Mouse (Mus musculus) heart, adult 2 months (tissue): ENCODE results near the gene Mmp25. TPM values are rescaled to one million over a fixed set of nuclear protein-coding genes. Genes with fewer than 3 reads are reported as not detected.
A peak's percentile ranks its signal among the peaks of the same experiment; 100 is the strongest.

Source experiments
- DNase-seq, 2 experiments: peaks; one replicate each; pipeline ENCODE4 v3.0.0; 2021
- H3K27ac ChIP-seq: fragments of 200-600 bp; 2 replicates; pipeline ENCODE4 v1.8.1; 2022
- H3K27me3 ChIP-seq: fragments of 200-500 bp; 2 replicates; pipeline ENCODE4 v1.6.1; 2012; ENCODE audit warnings: mild to moderate bottlenecking, low read length, inconsistent platforms, mixed read lengths; ENCODE audit not compliant: control insufficient read depth, insufficient read depth
- H3K36me3 ChIP-seq: fragments of 200-500 bp; 2 replicates; pipeline ENCODE4 v1.6.1; 2012; ENCODE audit warnings: low read length, inconsistent platforms; ENCODE audit not compliant: control insufficient read depth, insufficient read depth
- H3K4me1 ChIP-seq: fragments of 200-500 bp; 2 replicates; pipeline ENCODE4 v1.6.1; 2011; ENCODE audit warnings: low read length; ENCODE audit not compliant: control insufficient read depth, insufficient read depth
- H3K4me3 ChIP-seq: fragments of 200-600 bp; 2 replicates; pipeline ENCODE4 v1.8.1; 2022
- H3K79me2 ChIP-seq: fragments of 200-500 bp; replicated peaks from 2 replicates; pipeline ENCODE4 v1.6.1; 2012; ENCODE audit warnings: mild to moderate bottlenecking, inconsistent platforms, low read length, moderate library complexity, mixed read lengths; ENCODE audit not compliant: control insufficient read depth, insufficient read depth
- H3K9ac ChIP-seq: fragments of 200-500 bp; 2 replicates; pipeline ENCODE4 v1.6.1; 2012; ENCODE audit warnings: low read depth, mild to moderate bottlenecking, control low read depth, inconsistent platforms, low read length, mixed read lengths
- CTCF ChIP-seq: fragments of 200-600 bp; IDR thresholded peaks from 2 replicates; pipeline ENCODE4 v1.8.1; 2022; ENCODE audit warnings: antibody characterized with exemption, mild to moderate bottlenecking, moderate library complexity
- EP300 ChIP-seq: fragments of 200-500 bp; IDR thresholded peaks from 2 replicates; pipeline ENCODE4 v1.6.1; 2011; ENCODE audit warnings: low read depth, low read length, control low read depth; ENCODE audit not compliant: insufficient read depth
- POLR2A ChIP-seq: fragments of 200-500 bp; IDR thresholded peaks from 2 replicates; pipeline ENCODE4 v1.6.1; 2011; ENCODE audit warnings: mild to moderate bottlenecking, low read depth, low read length, control low read depth; ENCODE audit not compliant: insufficient read depth
- WGBS: fragments of 180-500 bp; shearing (Covaris S2); methylation state at CpG from one replicate; pipeline ENCODE4 v1.1.7; 2018; 5-methylcytosine and 5-hydroxymethylcytosine counted together
- intact Hi-C: fragments of 180-260 bp; cut with DNase I; formaldehyde crosslinking; loops from one replicate; pipeline ENCODE4 v1.15.1; 2025
- polyA plus RNA-seq: library from polyadenylated mRNA; depleted of rRNA; stranded (reverse); fragments of >200 nt; gene quantifications from 2 replicates; pipeline ENCODE4 v1.2.3, GENCODE M21; 2012
- total RNA-seq, 2 experiments: library from RNA; stranded (reverse); gene quantifications; 2 replicates each; pipeline ENCODE4 v1.2.3; 2021

Gene Mmp25
- total and polyA plus RNA-seq, 3 experiments: 0.09 to 0.21 (median 0.10) TPM

DNA sequence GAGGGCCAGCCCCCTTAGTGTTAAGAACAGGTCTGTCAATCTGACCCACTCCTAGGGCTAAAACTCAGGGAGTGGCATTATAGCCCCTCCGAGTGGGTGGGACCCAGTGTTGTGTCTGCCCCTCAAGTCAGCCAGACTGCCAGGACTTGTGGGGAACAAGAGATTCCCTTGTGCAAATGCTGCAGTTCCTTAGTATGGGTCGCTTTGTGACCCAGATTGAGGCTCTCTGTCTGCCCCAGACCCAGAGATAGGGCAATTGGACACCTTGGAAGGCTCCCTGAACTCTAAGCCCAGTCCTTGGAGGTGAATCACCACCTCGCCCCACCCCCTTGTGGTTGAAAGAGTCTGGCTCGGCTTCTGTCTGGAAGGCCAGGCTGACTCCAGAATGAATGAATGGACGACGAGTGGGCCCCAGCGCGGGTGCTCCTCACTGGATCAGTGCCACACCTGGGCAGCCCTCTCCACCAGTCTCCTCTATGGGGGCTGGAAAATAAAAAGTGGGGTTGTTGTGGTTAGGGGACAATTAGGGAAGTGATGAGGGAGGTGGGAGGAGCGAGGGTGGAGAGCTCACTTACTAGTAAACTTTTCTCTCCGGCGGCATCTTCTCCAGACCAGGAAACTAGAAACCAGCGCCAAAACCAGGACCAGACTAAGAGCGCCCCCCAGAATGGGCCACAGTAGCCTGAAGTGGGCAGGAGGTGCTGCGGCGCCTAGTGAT lies 30.6 kb upstream of the Mmp25 start:
- Histone ChIP-seq H3K4me3 (peak overlapping the region; percentile 67), H3K36me3 (no peaks in the 10 kb centered on the region), H3K9ac (peak overlapping the region; percentile 69), H3K4me1 (peaks cover 2% of the 10 kb centered on the region), H3K27ac (peak overlapping the region; percentile 93), H3K79me2 (no peaks in the 10 kb centered on the region), H3K27me3 (peaks cover 6% of the 10 kb centered on the region)
- 16% methylated on average over 15 of the region's 15 CpGs for WGBS
- intact Hi-C loops: no loop called here
- DNase-seq: peak; percentile 69 to 71
- TF ChIP-seq POLR2A (no peak), EP300 (no peak), CTCF (peak; percentile 45)

GRCm38 (mm10) chr17:23675127-23675526 lies 30.1 kb upstream of the Mmp25 start:
- peaks cover 2% of the 10 kb centered on the region for H3K4me1 ChIP-seq
- no peaks in the 10 kb centered on the region for H3K79me2 ChIP-seq
- peak overlapping the region; percentile 25; the same call in 1 of the 2 replicates for H3K9ac ChIP-seq
- WGBS: 16% methylated on average over 5 of the region's 5 CpGs
- TF ChIP-seq POLR2A (no peak), CTCF (no peak), EP300 (no peak)
- H3K27ac ChIP-seq: peak overlapping the region; percentile 93
- peak; percentile 69 to 80 for DNase-seq
- H3K27me3 ChIP-seq: peaks cover 6% of the 10 kb centered on the region
- intact Hi-C loops: no loop called here
- peak overlapping the region; percentile 67 for H3K4me3 ChIP-seq
- H3K36me3 ChIP-seq: no peaks in the 10 kb centered on the region

- H3K79me2 ChIP-seq: no peaks in the 10 kb centered on the region
- H3K36me3 ChIP-seq: no peaks in the 10 kb centered on the region
- H3K9ac ChIP-seq: peak overlapping the region; percentile 80
- H3K4me3 ChIP-seq: peak overlapping the region; percentile 67
- peaks cover 2% of the 10 kb centered on the region for H3K4me1 ChIP-seq
- intact Hi-C loops: no loop called here
- WGBS: 25% methylated on average over 9 of the region's 9 CpGs
- peaks cover 2% of the 10 kb centered on the region for H3K27me3 ChIP-seq
- peak; percentile 51 to 67 for DNase-seq
- TF ChIP-seq POLR2A (peak; percentile 38; the same call in 1 of the 2 replicates), CTCF (no peak), EP300 (no peak)
- peak overlapping the region; percentile 93 for H3K27ac ChIP-seq
Measured at GRCm38 (mm10) chr17:23674271-23674952, 29.3 kb upstream of the Mmp25 start.

DNA sequence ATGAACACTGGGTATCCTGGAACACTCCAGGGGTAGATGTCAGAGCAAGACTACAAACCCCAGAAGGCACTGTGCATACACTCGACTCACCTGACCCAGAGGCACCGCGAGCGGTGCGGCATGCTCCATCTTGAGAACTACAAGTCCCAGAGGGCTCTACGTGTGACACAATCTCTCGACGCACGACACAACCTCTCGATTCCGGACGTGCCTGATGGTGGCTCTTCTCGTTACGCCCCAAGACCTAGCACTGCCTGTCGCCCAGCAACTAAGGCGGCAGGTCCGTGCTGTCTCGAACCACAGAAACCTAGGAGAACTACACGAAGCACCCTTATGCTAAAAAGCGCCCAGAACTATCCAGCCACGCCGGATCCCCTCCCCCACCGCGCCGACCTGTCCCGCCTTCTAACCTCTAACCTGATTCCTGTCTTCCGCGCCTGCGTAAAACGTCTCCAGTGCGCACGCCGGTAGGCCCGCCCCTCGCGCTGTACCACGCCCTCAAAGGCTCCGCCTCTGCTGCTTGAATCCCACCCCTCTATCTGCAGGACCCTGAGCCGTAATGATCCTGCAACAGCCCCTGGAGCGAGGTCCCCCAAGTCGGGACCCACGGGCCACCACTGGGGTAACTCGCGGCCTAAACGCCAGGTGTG lies 28.5 kb upstream of the Mmp25 start, which contains the start of the genes Hcfc1r1 and Thoc6:
TSS of gene Hcfc1r1 (plus strand) at position 173 of the 650 bp plus-strand sequence.
TSS of gene Thoc6 (minus strand) at position 459 of the 650 bp plus-strand sequence.
- peak; percentile 70 for TF ChIP-seq EP300
- TF ChIP-seq POLR2A: peak; percentile 73
- TF ChIP-seq CTCF: no peak

DNA sequence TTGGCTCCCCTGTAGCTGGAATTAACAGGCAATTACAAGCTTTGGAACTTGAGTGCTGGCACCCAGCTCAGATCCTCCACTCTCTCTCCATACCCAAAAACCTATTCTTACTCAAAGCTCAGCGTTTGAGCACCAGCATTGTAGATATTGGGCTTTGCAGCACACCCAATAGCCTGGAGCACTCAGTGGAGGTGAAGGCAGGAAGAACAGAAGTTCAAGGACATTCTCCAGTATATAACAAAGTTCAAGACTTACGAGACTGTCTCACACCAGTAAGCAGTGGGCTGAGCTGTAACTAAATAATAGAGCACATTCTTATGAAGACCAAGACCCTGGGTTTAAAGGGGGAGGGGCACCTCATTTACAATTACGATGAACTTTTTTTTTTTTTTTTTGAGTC lies 27.7 kb upstream of the Mmp25 start:
- no peaks in the 10 kb centered on the region for H3K27me3 ChIP-seq
- no peak for DNase-seq
- H3K79me2 ChIP-seq: no peaks in the 10 kb centered on the region
- H3K27ac ChIP-seq: no peak overlapping the region
- 52% methylated on average over 3 of the region's 3 CpGs for WGBS
- no peak for TF ChIP-seq CTCF
- no peak for TF ChIP-seq EP300
- TF ChIP-seq POLR2A: no peak
- H3K9ac ChIP-seq: no peak overlapping the region
- H3K4me1 ChIP-seq: peaks cover 2% of the 10 kb centered on the region
- intact Hi-C loops: no loop called here
- no peak overlapping the region for H3K4me3 ChIP-seq
- H3K36me3 ChIP-seq: no peaks in the 10 kb centered on the region

More for the DNA sequence above, 28.5 kb upstream of the Mmp25 start, which contains the start of the genes Hcfc1r1 and Thoc6:
- Histone ChIP-seq H3K4me3 (peak within 1 kb of the TSS; percentile 67), H3K9ac (peak within 1 kb of the TSS; percentile 80), H3K27ac (peak within 1 kb of the TSS; percentile 93), H3K4me1 (peaks cover 2% of the 10 kb centered on the region), H3K79me2 (no peaks in the 10 kb centered on the region), H3K27me3 (no peaks in the 10 kb centered on the region), H3K36me3 (no peaks in the 10 kb centered on the region)
- intact Hi-C loops: no loop called here
- DNase-seq: peak; percentile 92 to 95
- under 1% methylated on average over 45 of the region's 45 CpGs for WGBS
